ENCODE assay signal across 12 mouse cellular contexts in genomic region chr2:181135446-181135818, GRCm38 (mm10). TPM values are rescaled to one million over a fixed set of nuclear protein-coding genes. Genes with fewer than 3 reads are reported as not detected.
DNase-seq lines count a peak whose midpoint lies in the region; ATAC-seq and TF ChIP-seq lines count a peak whose summit lies in the region.
"Had no signal": no experiment of that assay in that cellular context is flagged by ENCODE, and none has a peak within 500 bp of the region (broad histone marks: within the 10 kb centered on the region; RNA-seq: fewer than 3 reads in every experiment).

No protein-coding gene starts in this region.

- no peaks in the 10 kb centered on the region for H3K9me3 ChIP-seq in kidney, postnatal 0 days (replicated peaks; ENCODE audit: low read length)
- H3K9me3 ChIP-seq in embryonic facial prominence, embryonic 14.5 days (ENCODE audit: control insufficient read depth, low read length): no peaks in the 10 kb centered on the region
- H3K9me3 ChIP-seq in hindbrain, embryonic 15.5 days: no peaks in the 10 kb centered on the region
- H3K9me3 ChIP-seq in midbrain, embryonic 15.5 days: no peaks in the 10 kb centered on the region
- H3K9me3 ChIP-seq in lung, postnatal 0 days (ENCODE audit: low read length): no peaks in the 10 kb centered on the region

- no peak overlapping the region for H3K27ac ChIP-seq in kidney, postnatal 0 days
- no peak overlapping the region for H3K27ac ChIP-seq in kidney, adult 2 months (ENCODE audit: insufficient read depth, low read depth, low read length)
- H3K27ac ChIP-seq in embryonic facial prominence, embryonic 14.5 days (replicated peaks; ENCODE audit: low read depth, low read length): no peak overlapping the region
- peak overlapping the region; percentile 86 for H3K27ac ChIP-seq in hindbrain, embryonic 15.5 days (replicated peaks)
- peak overlapping the region; percentile 91 for H3K27ac ChIP-seq in midbrain, embryonic 15.5 days
- H3K27ac ChIP-seq in lung, postnatal 0 days (ENCODE audit: low read length): no peak overlapping the region

- TF ChIP-seq CTCF in kidney, postnatal 0 days (IDR thresholded peaks at IDR 0.05; ENCODE audit: low read depth): no peak
- TF ChIP-seq CTCF in kidney, adult 2 months (conservative IDR thresholded peaks at IDR 0.05; ENCODE audit: insufficient read depth, insufficient read length, low read depth, low read length): no peak
- TF ChIP-seq CTCF in lung, postnatal 0 days (IDR thresholded peaks at IDR 0.05): no peak

- no peak for DNase-seq in kidney, postnatal 0 days (ENCODE audit: low spot score)
- DNase-seq in kidney, adult 2 months: no peak
- DNase-seq in embryonic facial prominence, embryonic 14.5 days (ENCODE audit: low spot score): no peak
- DNase-seq in B cell, adult 2 months: no peak
- no peak for DNase-seq in lung, postnatal 0 days (ENCODE audit: low spot score)
- no peak for DNase-seq in left cerebral cortex, postnatal 14 days (ENCODE audit: low spot score in 2 of 2)
- DNase-seq: gastrocnemius, postnatal 14 days; lung, postnatal 14 days; thymus, postnatal 4 days had no signal

- ATAC-seq in kidney, postnatal 0 days (replicated peaks; ENCODE audit: low FRiP score, low read depth): no peak
- ATAC-seq in embryonic facial prominence, embryonic 14.5 days (ENCODE audit: low read depth): no peak
- peak; percentile 31; the same call in 1 of the 2 replicates for ATAC-seq in hindbrain, embryonic 15.5 days (ENCODE audit: low FRiP score, low read depth)
- ATAC-seq in midbrain, embryonic 15.5 days (replicated peaks): peak; percentile 31
- ATAC-seq in lung, postnatal 0 days: no peak

- no peaks in the 10 kb centered on the region for H3K36me3 ChIP-seq in kidney, postnatal 0 days (ENCODE audit: insufficient read depth, low read length)
- no peaks in the 10 kb centered on the region for H3K36me3 ChIP-seq in kidney, adult 2 months (ENCODE audit: control insufficient read depth, insufficient read depth, low read length)
- no peaks in the 10 kb centered on the region for H3K36me3 ChIP-seq in embryonic facial prominence, embryonic 14.5 days (ENCODE audit: control insufficient read depth, insufficient read depth, low read length)
- H3K36me3 ChIP-seq in hindbrain, embryonic 15.5 days: no peaks in the 10 kb centered on the region
- no peaks in the 10 kb centered on the region for H3K36me3 ChIP-seq in midbrain, embryonic 15.5 days (replicated peaks)
- no peaks in the 10 kb centered on the region for H3K36me3 ChIP-seq in lung, postnatal 0 days (ENCODE audit: insufficient read depth, low read length)
- H3K36me3 ChIP-seq: G1E had no signal

- intact Hi-C loops in left cerebral cortex, postnatal 14 days (cut with DNase I): no loop called here

- no peak for TF ChIP-seq EP300 in lung, postnatal 0 days (IDR thresholded peaks at IDR 0.05)

- peak overlapping the region; percentile 32; the same call in 1 of the 2 replicates for H3K4me3 ChIP-seq in kidney, postnatal 0 days (replicated peaks; ENCODE audit: low read depth, low read length)
- H3K4me3 ChIP-seq in kidney, adult 2 months (ENCODE audit: insufficient read depth, low read depth, low read length): no peak overlapping the region
- peak overlapping the region; percentile 48 for H3K4me3 ChIP-seq in embryonic facial prominence, embryonic 14.5 days (ENCODE audit: low read depth, low read length)
- peak overlapping the region; percentile 53 for H3K4me3 ChIP-seq in hindbrain, embryonic 15.5 days
- H3K4me3 ChIP-seq in midbrain, embryonic 15.5 days: peak overlapping the region; percentile 72
- no peak overlapping the region for H3K4me3 ChIP-seq in lung, postnatal 0 days (ENCODE audit: low read depth, low read length)

- peaks cover 39% of the 10 kb centered on the region for H3K27me3 ChIP-seq in kidney, postnatal 0 days (ENCODE audit: insufficient read depth, low read length)
- peaks cover 5% of the 10 kb centered on the region for H3K27me3 ChIP-seq in kidney, adult 2 months (replicated peaks; ENCODE audit: control insufficient read depth, insufficient read depth, low read length)
- H3K27me3 ChIP-seq in embryonic facial prominence, embryonic 14.5 days (replicated peaks; ENCODE audit: control insufficient read depth, insufficient read depth, low read length): peaks cover 61% of the 10 kb centered on the region
- 0 out of 2 replicates have a peak, but pooled peaks cover 9% of the 10 kb centered on the region for H3K27me3 ChIP-seq in hindbrain, embryonic 15.5 days
- peaks cover 6% of the 10 kb centered on the region; the same call in 1 of the 2 replicates for H3K27me3 ChIP-seq in midbrain, embryonic 15.5 days (replicated peaks)
- peaks cover 30% of the 10 kb centered on the region for H3K27me3 ChIP-seq in lung, postnatal 0 days (replicated peaks; ENCODE audit: insufficient read depth, low read length)

- no peak overlapping the region for H3K9ac ChIP-seq in kidney, postnatal 0 days (ENCODE audit: low read depth, low read length)
- H3K9ac ChIP-seq in embryonic facial prominence, embryonic 14.5 days (ENCODE audit: low read depth, low read length): no peak overlapping the region
- H3K9ac ChIP-seq in hindbrain, embryonic 15.5 days: peak overlapping the region; percentile 86
- H3K9ac ChIP-seq in midbrain, embryonic 15.5 days: peak overlapping the region; percentile 85
- no peak overlapping the region for H3K9ac ChIP-seq in lung, postnatal 0 days (replicated peaks; ENCODE audit: low read depth)

- no peaks in the 10 kb centered on the region; the same call in 1 of the 2 replicates for H3K4me1 ChIP-seq in kidney, postnatal 0 days (replicated peaks; ENCODE audit: insufficient read depth, low read length)
- no peaks in the 10 kb centered on the region for H3K4me1 ChIP-seq in kidney, adult 2 months (ENCODE audit: control insufficient read depth, insufficient read depth, low read length)
- H3K4me1 ChIP-seq in embryonic facial prominence, embryonic 14.5 days (ENCODE audit: control insufficient read depth, insufficient read depth, low read length): peaks cover 3% of the 10 kb centered on the region; the same call in 1 of the 2 replicates
- peaks cover 38% of the 10 kb centered on the region for H3K4me1 ChIP-seq in hindbrain, embryonic 15.5 days (replicated peaks)
- H3K4me1 ChIP-seq in midbrain, embryonic 15.5 days: peaks cover 34% of the 10 kb centered on the region
- 0 out of 2 replicates have a peak, but pooled peaks cover 4% of the 10 kb centered on the region for H3K4me1 ChIP-seq in lung, postnatal 0 days (ENCODE audit: insufficient read depth, low read depth, low read length)

- H3K4me2 ChIP-seq in kidney, postnatal 0 days (ENCODE audit: low read length): peak overlapping the region; percentile 60
- peak overlapping the region; percentile 75 for H3K4me2 ChIP-seq in embryonic facial prominence, embryonic 14.5 days (ENCODE audit: low read depth, low read length)
- H3K4me2 ChIP-seq in hindbrain, embryonic 15.5 days: peak overlapping the region; percentile 60
- peak overlapping the region; percentile 57 for H3K4me2 ChIP-seq in midbrain, embryonic 15.5 days
- H3K4me2 ChIP-seq in lung, postnatal 0 days (replicated peaks; ENCODE audit: low read depth, low read length): no peak overlapping the region

- WGBS in kidney, postnatal 0 days: 8% methylated on average over 4 of the region's 4 CpGs
- WGBS in kidney, adult 2 months: 9% methylated on average over 4 of the region's 4 CpGs
- WGBS in embryonic facial prominence, embryonic 14.5 days: 11% methylated on average over 4 of the region's 4 CpGs
- 8% methylated on average over 4 of the region's 4 CpGs for WGBS in hindbrain, embryonic 15.5 days
- 11% methylated on average over 4 of the region's 4 CpGs for WGBS in midbrain, embryonic 15.5 days
- WGBS in lung, postnatal 0 days: 6% methylated on average over 4 of the region's 4 CpGs

- no peak for TF ChIP-seq POLR2A in kidney, adult 2 months (IDR thresholded peaks at IDR 0.05; ENCODE audit: low read depth, low read length)

RNA-seq across cellular contexts. Expression of gene Kcnq2, which starts 0.3 kb away (rescaled TPM):
- polyA plus RNA-seq in kidney, postnatal 0 days (2015; fragmentation: Nextera tagmentation; extraction: Ambion mirVana): 0.17 TPM in 1 of 2 replicates, not detected in the other
- polyA plus RNA-seq in kidney, adult 2 months (2012; rRNA removed): 0.05 and 0.31 TPM in 2 replicates
- polyA plus RNA-seq in embryonic facial prominence, embryonic 14.5 days (2014; fragmentation: Nextera tagmentation; extraction: Ambion mirVana): 2.1 and 2.6 TPM in 2 replicates
- 45.8 and 50.4 TPM in 2 replicates for polyA plus RNA-seq in hindbrain, embryonic 15.5 days (2015; fragmentation: Nextera tagmentation; extraction: Ambion mirVana)
- 54.0 and 62.5 TPM in 2 replicates for polyA plus RNA-seq in midbrain, embryonic 15.5 days (2015; fragmentation: Nextera tagmentation; extraction: Ambion mirVana)
- 0.04 TPM in 1 of 2 replicates, not detected in the other for polyA plus RNA-seq in lung, postnatal 0 days (2015; fragmentation: Nextera tagmentation; extraction: Ambion mirVana)
- total RNA-seq in left cerebral cortex, postnatal 14 days (2021): 100 to 1,000 TPM; 179 to 188 TPM
- polyA plus RNA-seq: G1E had no signal

RNA-seq across cellular contexts. Expression of gene Eef1a2, which starts 21.4 kb away (rescaled TPM):
- polyA plus RNA-seq in kidney, postnatal 0 days (2015; fragmentation: Nextera tagmentation; extraction: Ambion mirVana): 0.05 TPM in 1 of 2 replicates, not detected in the other
- 0.92 and 18.7 TPM in 2 replicates for polyA plus RNA-seq in kidney, adult 2 months (2012; rRNA removed)
- 0.76 and 1.0 TPM in 2 replicates for polyA plus RNA-seq in embryonic facial prominence, embryonic 14.5 days (2014; fragmentation: Nextera tagmentation; extraction: Ambion mirVana)
- 13.5 and 14.5 TPM in 2 replicates for polyA plus RNA-seq in hindbrain, embryonic 15.5 days (2015; fragmentation: Nextera tagmentation; extraction: Ambion mirVana)
- 11.5 and 12.1 TPM in 2 replicates for polyA plus RNA-seq in midbrain, embryonic 15.5 days (2015; fragmentation: Nextera tagmentation; extraction: Ambion mirVana)
- polyA plus RNA-seq in lung, postnatal 0 days (2015; fragmentation: Nextera tagmentation; extraction: Ambion mirVana): 0.14 and 0.20 TPM in 2 replicates
- total RNA-seq in left cerebral cortex, postnatal 14 days (2021): 1,000 to 10,000 TPM; 1,193 to 1,221 TPM
- polyA plus RNA-seq: G1E had no signal

RNA-seq across cellular contexts. Expression of gene Ppdpf, which starts 51.6 kb away (rescaled TPM):
- polyA plus RNA-seq in kidney, postnatal 0 days (2015; fragmentation: Nextera tagmentation; extraction: Ambion mirVana): 262 and 278 TPM in 2 replicates
- polyA plus RNA-seq in kidney, adult 2 months (2012; rRNA removed): 162 and 168 TPM in 2 replicates
- 269 and 288 TPM in 2 replicates for polyA plus RNA-seq in embryonic facial prominence, embryonic 14.5 days (2014; fragmentation: Nextera tagmentation; extraction: Ambion mirVana)
- 398 and 410 TPM in 2 replicates for polyA plus RNA-seq in hindbrain, embryonic 15.5 days (2015; fragmentation: Nextera tagmentation; extraction: Ambion mirVana)
- 432 and 436 TPM in 2 replicates for polyA plus RNA-seq in midbrain, embryonic 15.5 days (2015; fragmentation: Nextera tagmentation; extraction: Ambion mirVana)
- 261 and 262 TPM in 2 replicates for polyA plus RNA-seq in lung, postnatal 0 days (2015; fragmentation: Nextera tagmentation; extraction: Ambion mirVana)
- 100 to 1,000 TPM; 114 to 118 TPM for total RNA-seq in left cerebral cortex, postnatal 14 days (2021)

Comparison
In these comparisons a context has a peak if more than half of its experiments do, and no peak if none do; other contexts are left out.
1. H3K4me3 ChIP-seq: peak in kidney, postnatal 0 days (single experiment), embryonic facial prominence, embryonic 14.5 days (single experiment), hindbrain, embryonic 15.5 days (single experiment) and midbrain, embryonic 15.5 days (single experiment); none in kidney, adult 2 months (single experiment) and lung, postnatal 0 days (single experiment).
2. ATAC-seq: peak in hindbrain, embryonic 15.5 days (single experiment) and midbrain, embryonic 15.5 days (single experiment); none in kidney, postnatal 0 days (single experiment), embryonic facial prominence, embryonic 14.5 days (single experiment) and lung, postnatal 0 days (single experiment).
3. H3K27ac ChIP-seq: peak in hindbrain, embryonic 15.5 days (single experiment) and midbrain, embryonic 15.5 days (single experiment); none in kidney, postnatal 0 days (single experiment), kidney, adult 2 months (single experiment), embryonic facial prominence, embryonic 14.5 days (single experiment) and lung, postnatal 0 days (single experiment).
4. H3K9ac ChIP-seq: peak in hindbrain, embryonic 15.5 days (single experiment) and midbrain, embryonic 15.5 days (single experiment); none in kidney, postnatal 0 days (single experiment), embryonic facial prominence, embryonic 14.5 days (single experiment) and lung, postnatal 0 days (single experiment).
5. RNA of gene Kcnq2, which starts 0.3 kb away (polyA plus RNA-seq): 54.0 to 62.5 TPM in midbrain, embryonic 15.5 days and 45.8 to 50.4 TPM in hindbrain, embryonic 15.5 days; 2.1 to 2.6 TPM in embryonic facial prominence, embryonic 14.5 days, 0.05 to 0.31 TPM in kidney, adult 2 months, 0.17 TPM in kidney, postnatal 0 days and 0.04 TPM in lung, postnatal 0 days; every median in the first group is over 10 times any median in the second.